Mouse (Mus musculus): ENCODE results near the gene Ccdc73. TPM values are rescaled to one million over a fixed set of nuclear protein-coding genes. Genes with fewer than 3 reads are reported as not detected.

Gene Ccdc73
- polyA plus RNA-seq, 1 experiment from 2014 or later: 9.5 TPM

GRCm38 (mm10) chr2:105036401-105037070, 168.9 kb downstream of the Ccdc73 start:
- H3K9ac ChIP-seq: no peak overlapping the region
- H3K27ac ChIP-seq: no peak overlapping the region
- H3K4me1 ChIP-seq: peaks cover 8% of the 10 kb centered on the region; the same call in 1 of the 2 replicates
- no peaks in the 10 kb centered on the region for H3K27me3 ChIP-seq (replicated peaks)
- 61% methylated on average over 11 of the region's 11 CpGs for WGBS
- H3K36me3 ChIP-seq: no peaks in the 10 kb centered on the region
- no peak overlapping the region for H3K4me2 ChIP-seq (replicated peaks)
- no peaks in the 10 kb centered on the region for H3K9me3 ChIP-seq
- no peak for ATAC-seq (ENCODE audit: low FRiP score, low read depth)
- no peak overlapping the region for H3K4me3 ChIP-seq

DNA sequence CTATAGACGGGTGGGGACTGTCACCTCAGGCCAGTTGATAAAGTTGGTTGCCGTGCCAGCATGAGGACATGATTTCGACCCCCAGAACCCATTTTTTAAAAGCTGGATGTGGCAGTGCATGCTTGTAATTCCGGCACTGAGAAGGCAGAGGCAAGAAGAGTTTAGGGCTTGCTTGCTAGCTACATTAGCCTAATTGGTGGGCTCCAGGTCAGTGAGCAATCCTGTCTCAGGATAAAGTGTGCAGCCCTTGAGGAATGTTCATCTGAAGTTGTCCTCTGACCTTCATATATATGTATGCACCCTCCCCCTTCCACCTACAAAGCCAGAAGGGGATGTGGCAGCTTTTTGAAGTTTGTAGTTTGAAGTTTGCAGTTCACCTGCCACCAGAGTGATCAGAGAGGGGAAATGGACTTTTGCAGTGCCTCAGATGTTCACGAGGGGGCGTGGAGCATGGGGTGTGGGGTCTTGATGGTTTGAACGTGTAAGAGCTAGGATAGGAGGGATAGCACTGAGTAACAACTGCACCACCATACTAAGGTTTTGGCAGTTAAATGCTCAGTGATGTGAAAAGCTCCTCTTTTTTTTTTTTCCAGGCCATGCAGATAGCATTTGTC, 170.5 kb downstream of the Ccdc73 start:
- 81% methylated on average over 7 of the region's 7 CpGs for WGBS
- H3K4me3 ChIP-seq: no peak overlapping the region
- H3K27me3 ChIP-seq (replicated peaks): no peaks in the 10 kb centered on the region
- no peaks in the 10 kb centered on the region for H3K36me3 ChIP-seq
- no peak overlapping the region for H3K4me2 ChIP-seq (replicated peaks)
- H3K9me3 ChIP-seq: no peaks in the 10 kb centered on the region
- H3K27ac ChIP-seq: no peak overlapping the region
- no peak for ATAC-seq (ENCODE audit: low FRiP score, low read depth)
- peaks cover 8% of the 10 kb centered on the region; the same call in 1 of the 2 replicates for H3K4me1 ChIP-seq
- H3K9ac ChIP-seq: no peak overlapping the region

DNA sequence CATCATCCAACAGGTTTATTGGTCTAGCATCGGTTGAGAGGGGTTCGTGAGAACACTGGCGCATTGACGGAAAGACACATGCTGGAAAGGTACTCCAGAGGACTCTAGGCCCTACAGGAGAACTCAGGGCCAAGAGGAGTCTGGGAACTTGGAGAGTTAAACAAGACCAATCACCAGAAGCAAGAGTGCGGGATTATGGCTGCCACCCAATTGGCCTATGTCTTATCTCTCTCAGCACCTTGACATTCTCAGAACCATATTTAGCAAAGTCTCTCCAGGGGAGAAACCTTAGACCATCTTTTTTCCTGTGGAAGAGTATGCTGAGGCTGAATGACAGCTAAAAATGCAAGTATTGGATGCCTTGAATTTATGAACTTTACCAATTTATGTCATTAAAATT, 171.3 kb downstream of the Ccdc73 start:
- WGBS: 89% methylated on average over 5 of the region's 5 CpGs
- Histone ChIP-seq H3K4me2 (replicated peaks) (no peak overlapping the region), H3K27me3 (replicated peaks) (no peaks in the 10 kb centered on the region), H3K4me3 (no peak overlapping the region), H3K9ac (no peak overlapping the region), H3K27ac (no peak overlapping the region), H3K36me3 (no peaks in the 10 kb centered on the region), H3K9me3 (no peaks in the 10 kb centered on the region), H3K4me1 (peaks cover 8% of the 10 kb centered on the region; the same call in 1 of the 2 replicates)
- ATAC-seq (ENCODE audit: low FRiP score, low read depth): no peak

- Histone ChIP-seq H3K4me1 (peaks cover 2% of the 10 kb centered on the region; the same call in 1 of the 2 replicates), H3K27me3 (replicated peaks) (no peaks in the 10 kb centered on the region), H3K9me3 (no peaks in the 10 kb centered on the region), H3K36me3 (no peaks in the 10 kb centered on the region), H3K4me2 (replicated peaks) (no peak overlapping the region), H3K9ac (no peak overlapping the region), H3K27ac (no peak overlapping the region), H3K4me3 (no peak overlapping the region)
- WGBS: 76% methylated on average over 4 of the region's 4 CpGs
- ATAC-seq (ENCODE audit: low FRiP score, low read depth): no peak
Measured at GRCm38 (mm10) chr2:105040859-105041258, 173.3 kb downstream of the Ccdc73 start.

- no peaks in the 10 kb centered on the region for H3K9me3 ChIP-seq
- H3K36me3 ChIP-seq: no peaks in the 10 kb centered on the region
- H3K27ac ChIP-seq: no peak overlapping the region
- H3K4me3 ChIP-seq: no peak overlapping the region
- H3K4me2 ChIP-seq (replicated peaks): no peak overlapping the region
- no peaks in the 10 kb centered on the region for H3K27me3 ChIP-seq (replicated peaks)
- no peak for ATAC-seq (ENCODE audit: low FRiP score, low read depth)
- H3K4me1 ChIP-seq: no peaks in the 10 kb centered on the region
- H3K9ac ChIP-seq: no peak overlapping the region
- WGBS: 39% methylated on average over 4 of the region's 4 CpGs
Measured at GRCm38 (mm10) chr2:105043152-105043551, 175.5 kb downstream of the Ccdc73 start.

DNA sequence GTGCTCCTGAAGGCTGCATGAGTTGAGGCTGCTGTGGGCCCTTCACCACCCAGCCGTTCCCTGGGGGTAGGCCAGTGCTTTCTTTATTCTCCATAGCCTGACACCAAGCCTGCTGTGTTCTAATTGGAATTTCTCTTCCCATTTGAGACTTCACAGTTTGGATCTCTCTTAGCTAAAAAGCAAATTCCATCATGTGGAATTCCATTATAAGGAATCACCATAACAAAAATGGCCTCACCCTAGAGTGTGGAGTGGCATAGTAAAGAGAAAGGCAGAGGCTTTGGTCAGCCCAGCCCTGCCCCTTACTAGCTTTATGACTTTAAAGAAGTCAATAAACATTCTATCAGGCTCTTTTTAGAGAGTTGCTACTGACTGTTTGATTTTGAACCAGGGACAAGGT, 180.7 kb downstream of the Ccdc73 start:
- Histone ChIP-seq H3K36me3 (no peaks in the 10 kb centered on the region), H3K4me3 (no peak overlapping the region), H3K27me3 (replicated peaks) (no peaks in the 10 kb centered on the region), H3K4me1 (no peaks in the 10 kb centered on the region), H3K27ac (no peak overlapping the region), H3K9ac (no peak overlapping the region), H3K4me2 (replicated peaks) (no peak overlapping the region), H3K9me3 (no peaks in the 10 kb centered on the region)
- WGBS: 57% methylated on average over 1 of the region's 1 CpGs
- no peak for ATAC-seq (ENCODE audit: low FRiP score, low read depth)

- Histone ChIP-seq H3K4me2 (replicated peaks) (no peak overlapping the region), H3K4me3 (no peak overlapping the region), H3K36me3 (no peaks in the 10 kb centered on the region), H3K9me3 (no peaks in the 10 kb centered on the region), H3K27me3 (replicated peaks) (no peaks in the 10 kb centered on the region), H3K9ac (no peak overlapping the region), H3K27ac (no peak overlapping the region), H3K4me1 (no peaks in the 10 kb centered on the region)
- ATAC-seq (ENCODE audit: low FRiP score, low read depth): no peak
- 85% methylated on average over 1 of the region's 1 CpGs for WGBS
Measured at GRCm38 (mm10) chr2:105055529-105055928, 187.9 kb downstream of the Ccdc73 start.

GRCm38 (mm10) chr2:105058577-105059116, 191.0 kb downstream of the Ccdc73 start:
- Histone ChIP-seq H3K4me3 (no peak overlapping the region), H3K4me1 (no peaks in the 10 kb centered on the region), H3K9ac (no peak overlapping the region), H3K4me2 (replicated peaks) (no peak overlapping the region), H3K9me3 (no peaks in the 10 kb centered on the region), H3K36me3 (no peaks in the 10 kb centered on the region), H3K27me3 (replicated peaks) (no peaks in the 10 kb centered on the region), H3K27ac (no peak overlapping the region)
- ATAC-seq (ENCODE audit: low FRiP score, low read depth): no peak
- WGBS: 85% methylated on average over 7 of the region's 7 CpGs

DNA sequence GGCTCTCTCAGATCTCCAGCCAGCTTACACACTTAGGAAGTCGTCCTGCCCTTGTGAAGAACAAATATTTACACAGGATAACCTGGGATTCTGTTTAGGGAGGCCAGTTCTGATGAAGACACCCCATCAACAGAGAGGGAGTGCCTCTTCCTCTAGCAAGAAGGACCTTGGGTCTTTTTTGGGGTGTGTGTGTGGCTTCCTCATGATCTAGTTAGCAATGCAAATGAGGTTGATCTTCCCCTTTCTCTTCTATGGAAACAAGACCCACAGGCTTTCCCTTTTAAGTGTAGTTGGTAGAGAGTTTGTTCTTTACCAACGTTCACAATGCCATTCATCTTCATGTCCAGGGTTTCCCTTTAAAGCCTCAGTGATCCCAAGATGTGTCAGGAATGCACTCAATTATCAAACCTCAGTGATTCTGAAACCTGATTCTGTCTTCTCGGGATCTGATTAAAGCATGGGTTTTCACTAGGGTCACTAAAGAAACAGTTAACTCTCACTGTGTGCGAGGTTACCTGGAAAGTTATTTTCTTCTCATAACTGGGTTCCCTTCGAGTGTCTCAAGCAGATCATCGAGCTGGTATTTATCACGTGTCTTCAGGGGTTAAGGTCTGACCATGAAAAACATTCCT, 195.3 kb downstream of the Ccdc73 start:
- WGBS: 61% methylated on average over 7 of the region's 7 CpGs
- Histone ChIP-seq H3K36me3 (no peaks in the 10 kb centered on the region), H3K9me3 (no peaks in the 10 kb centered on the region), H3K4me3 (no peak overlapping the region), H3K4me1 (no peaks in the 10 kb centered on the region), H3K4me2 (replicated peaks) (no peak overlapping the region), H3K27ac (no peak overlapping the region), H3K9ac (no peak overlapping the region), H3K27me3 (replicated peaks) (no peaks in the 10 kb centered on the region)
- no peak for ATAC-seq (ENCODE audit: low FRiP score, low read depth)

Other genes starting within 250 kb of the Ccdc73 start
- gene Tcp11l1, start 155.6 kb upstream of the Ccdc73 start, polyA plus RNA-seq (2016; fragmentation: Nextera tagmentation; extraction: Ambion mirVana): 68.8 and 76.3 TPM in 2 replicates
- gene Pin1rt1, start 151.4 kb upstream of the Ccdc73 start, polyA plus RNA-seq (2016; fragmentation: Nextera tagmentation; extraction: Ambion mirVana): 0.17 TPM in 1 of 2 replicates, not detected in the other
- 2.1 and 2.4 TPM in 2 replicates for gene Depdc7, start 124.9 kb upstream of the Ccdc73 start, polyA plus RNA-seq (2016; fragmentation: Nextera tagmentation; extraction: Ambion mirVana)
- gene Qser1, start 51.0 kb upstream of the Ccdc73 start, polyA plus RNA-seq (2016; fragmentation: Nextera tagmentation; extraction: Ambion mirVana): 7.6 and 8.7 TPM in 2 replicates
- 0.35 and 0.46 TPM in 2 replicates for gene Prrg4, start 17.9 kb upstream of the Ccdc73 start, polyA plus RNA-seq (2016; fragmentation: Nextera tagmentation; extraction: Ambion mirVana)
- 226 and 232 TPM in 2 replicates for gene Eif3m, start 149.3 kb downstream of the Ccdc73 start, polyA plus RNA-seq (2016; fragmentation: Nextera tagmentation; extraction: Ambion mirVana)
- gene Gm11060, start 224.2 kb downstream of the Ccdc73 start, polyA plus RNA-seq (2016; fragmentation: Nextera tagmentation; extraction: Ambion mirVana): not detected in 2 replicates